8 mouse cellular contexts compared by ENCODE assay signal in genomic region chr12:31950659-31951031, GRCm38 (mm10). TPM values are rescaled to one million over a fixed set of nuclear protein-coding genes. Genes with fewer than 3 reads are reported as not detected.
DNase-seq lines count a peak whose midpoint lies in the region; ATAC-seq and TF ChIP-seq lines count a peak whose summit lies in the region.

No protein-coding gene starts in this region.

- 7% methylated on average over 9 of the region's 9 CpGs for WGBS in forebrain, embryonic 10.5 days
- WGBS in limb, embryonic 13.5 days = 5% methylated on average over 9 of the region's 9 CpGs
- 3% methylated on average over 9 of the region's 9 CpGs for WGBS in stomach, embryonic 16.5 days

- H3K27me3 ChIP-seq in C2C12 (ENCODE audit: control insufficient read depth, insufficient read depth, insufficient read length) = no peaks in the 10 kb centered on the region
- no peaks in the 10 kb centered on the region for H3K27me3 ChIP-seq in forebrain, embryonic 10.5 days (ENCODE audit: poor library complexity, severe bottlenecking)
- H3K27me3 ChIP-seq in limb, embryonic 13.5 days = no peaks in the 10 kb centered on the region
- no peaks in the 10 kb centered on the region for H3K27me3 ChIP-seq in stomach, embryonic 16.5 days (ENCODE audit: control insufficient read depth, insufficient read depth, low read length)

- no peak for TF ChIP-seq CTCF in C2C12 (IDR thresholded peaks at IDR 0.05; ENCODE audit: control insufficient read depth, insufficient read depth, insufficient read length)

- intact Hi-C loops in gastrocnemius, postnatal 36 days (cut with DNase I) = no loop called here

- H3K9me3 ChIP-seq in forebrain, embryonic 10.5 days = no peaks in the 10 kb centered on the region
- no peaks in the 10 kb centered on the region for H3K9me3 ChIP-seq in limb, embryonic 13.5 days
- H3K9me3 ChIP-seq in stomach, embryonic 16.5 days (replicated peaks; ENCODE audit: control insufficient read depth, low read length) = no peaks in the 10 kb centered on the region

- peak overlapping the region; percentile 63; the same call in 1 of the 2 replicates for H3K9ac ChIP-seq in limb, embryonic 13.5 days
- H3K9ac ChIP-seq in stomach, embryonic 16.5 days (ENCODE audit: low read length) = peak overlapping the region; percentile 64

- H3K4me2 ChIP-seq in limb, embryonic 13.5 days (replicated peaks) = peak overlapping the region; percentile 69
- peak overlapping the region; percentile 75 for H3K4me2 ChIP-seq in stomach, embryonic 16.5 days (ENCODE audit: low read depth, low read length)

- H3ac ChIP-seq in C2C12 (ENCODE audit: control insufficient read depth, insufficient read length, low read depth) = no peak overlapping the region

- H3K79me2 ChIP-seq in C2C12 (ENCODE audit: control insufficient read depth, insufficient read depth) = peaks cover 30% of the 10 kb centered on the region

- H3K27ac ChIP-seq in forebrain, embryonic 10.5 days = peak overlapping the region; percentile 72
- H3K27ac ChIP-seq in limb, embryonic 13.5 days = peak overlapping the region; percentile 34; the same call in 1 of the 2 replicates
- H3K27ac ChIP-seq in stomach, embryonic 16.5 days (ENCODE audit: low read length) = peak overlapping the region; percentile 87

- peaks cover 11% of the 10 kb centered on the region for H3K79me3 ChIP-seq in C2C12 (ENCODE audit: low read depth)

- DNase-seq in gastrocnemius, postnatal 4 days (ENCODE audit: low spot score in 2 of 2) = peak; percentile 64 to 85
- DNase-seq in gastrocnemius, postnatal 36 days = no peak
- no peak for DNase-seq in forebrain, embryonic 10.5 days (ENCODE audit: extremely low spot score, low spot score)
- no peak for DNase-seq in frontal cortex, postnatal 10 days (ENCODE audit: low spot score in 2 of 2)

- H3K4me1 ChIP-seq in forebrain, embryonic 10.5 days = peaks cover 18% of the 10 kb centered on the region
- H3K4me1 ChIP-seq in limb, embryonic 13.5 days = peaks cover 9% of the 10 kb centered on the region; the same call in 1 of the 2 replicates
- H3K4me1 ChIP-seq in stomach, embryonic 16.5 days (ENCODE audit: control insufficient read depth, insufficient read depth, low read length) = peaks cover 7% of the 10 kb centered on the region

- no peaks in the 10 kb centered on the region for H3K36me3 ChIP-seq in C2C12 (ENCODE audit: control insufficient read depth, insufficient read depth)
- H3K36me3 ChIP-seq in forebrain, embryonic 10.5 days (replicated peaks) = peaks cover 5% of the 10 kb centered on the region
- no peaks in the 10 kb centered on the region for H3K36me3 ChIP-seq in limb, embryonic 13.5 days
- H3K36me3 ChIP-seq in stomach, embryonic 16.5 days (ENCODE audit: control insufficient read depth, insufficient read depth, low read length) = no peaks in the 10 kb centered on the region

- no peak for ATAC-seq in limb, embryonic 13.5 days (ENCODE audit: low FRiP score, low read depth)
- no peak for ATAC-seq in stomach, embryonic 16.5 days (ENCODE audit: insufficient read depth, low FRiP score)
- no peak for ATAC-seq in megakaryocyte-erythroid progenitor cell, adult 5-6 weeks (replicated peaks; ENCODE audit: low FRiP score, low TSS enrichment, poor library complexity, severe bottlenecking)

- peak overlapping the region; percentile 16 for H3K4me3 ChIP-seq in C2C12 (ENCODE audit: insufficient read depth, poor library complexity, severe bottlenecking)
- H3K4me3 ChIP-seq in forebrain, embryonic 10.5 days = peak overlapping the region; percentile 93
- H3K4me3 ChIP-seq in limb, embryonic 13.5 days = peak overlapping the region; percentile 53
- H3K4me3 ChIP-seq in stomach, embryonic 16.5 days (replicated peaks; ENCODE audit: low read length) = peak overlapping the region; percentile 52

TF ChIP-seq in C2C12, 6 proteins besides CTCF, POLR2A, EP300 and RAD21:
- TF ChIP-seq FOSL1 (IDR thresholded peaks at IDR 0.05; ENCODE audit: insufficient read depth, low read length, poor library complexity, severe bottlenecking) = no peak
- no peak for TF ChIP-seq MYOG (IDR thresholded peaks at IDR 0.05; ENCODE audit: control insufficient read depth, extremely low read depth, insufficient read length)
- TF ChIP-seq CEBPB (IDR thresholded peaks at IDR 0.05; ENCODE audit: low read depth) = no peak
- TF ChIP-seq MAX (IDR thresholded peaks at IDR 0.05) = no peak
- no peak for TF ChIP-seq USF1 (IDR thresholded peaks at IDR 0.05; ENCODE audit: low read depth)
- TF ChIP-seq MYOD1 (IDR thresholded peaks at IDR 0.05; ENCODE audit: control insufficient read depth, insufficient read length, low read depth) = no peak
TF ChIP-seq in C2C12: peak in this region for 0.

RNA-seq across cellular contexts. Expression of gene Hbp1, which starts 0.3 kb away (rescaled TPM):
- total RNA-seq in gastrocnemius, postnatal 4 days (2021) = 10 to 100 TPM; 69.3 to 72.5 TPM
- total RNA-seq in gastrocnemius, postnatal 36 days (2021) = 10 to 100 TPM; 58.2 to 68.0 TPM
- polyA plus RNA-seq in C2C12 (2012; fragmentation: generic; extraction: Trizol) = 9.6 TPM
- polyA plus RNA-seq in forebrain, embryonic 10.5 days (2016; fragmentation: Nextera tagmentation; extraction: Ambion mirVana) = 69.6 and 70.4 TPM in 2 replicates
- 148 and 149 TPM in 2 replicates for polyA plus RNA-seq in limb, embryonic 13.5 days (2015; fragmentation: Nextera tagmentation; extraction: Ambion mirVana)
- 103 and 115 TPM in 2 replicates for polyA plus RNA-seq in stomach, embryonic 16.5 days (2015; fragmentation: Nextera tagmentation; extraction: Ambion mirVana)
- total RNA-seq in megakaryocyte-erythroid progenitor cell, adult 5-6 weeks (2014; fragmentation: Nextera tagmentation) = 34.8 and 37.9 TPM in 2 replicates
- 39.8 and 50.5 TPM in 2 replicates for total RNA-seq in megakaryocyte-erythroid progenitor cell, adult 5-6 weeks (2017)

Comparison
In these comparisons a context has a peak if more than half of its experiments do, and no peak if none do; other contexts are left out.
1. DNase-seq: peak in gastrocnemius, postnatal 4 days (2 of 2); none in gastrocnemius, postnatal 36 days (0 of 2), forebrain, embryonic 10.5 days (single experiment) and frontal cortex, postnatal 10 days (0 of 2).
2. H3K4me3 ChIP-seq: peak in every context shown above with its lines; median percentile 93 in forebrain, embryonic 10.5 days; 53 in limb, embryonic 13.5 days; 52 in stomach, embryonic 16.5 days; 16 in C2C12.
3. H3K27ac ChIP-seq: peak in every context shown above with its lines; median percentile 87 in stomach, embryonic 16.5 days; 72 in forebrain, embryonic 10.5 days; 34 in limb, embryonic 13.5 days.